Mouse (Mus musculus): ENCODE measurements around the gene Rnf213. TPM values are rescaled to one million over a fixed set of nuclear protein-coding genes. Genes with fewer than 3 reads are reported as not detected.

Gene Rnf213
- polyA plus RNA-seq, 1 experiment from 2014 or later = 12.5 TPM

- Histone ChIP-seq H3K27ac (ENCODE audit: low read depth) (no peak overlapping the region), H3K36me3 (ENCODE audit: insufficient read depth) (peaks cover 3% of the 10 kb centered on the region; the same call in 1 of the 2 replicates), H3K27me3 (ENCODE audit: insufficient read depth, low read length) (no peaks in the 10 kb centered on the region; the same call in 1 of the 2 replicates), H3K9ac (no peak overlapping the region), H3K4me1 (ENCODE audit: insufficient read depth) (peaks cover 8% of the 10 kb centered on the region; the same call in 1 of the 2 replicates), H3K4me3 (ENCODE audit: low read depth, low read length) (no peak overlapping the region), H3K4me2 (no peak overlapping the region), H3K9me3 (ENCODE audit: low read depth, low read length) (no peaks in the 10 kb centered on the region)
- no peak for TF ChIP-seq CTCF (IDR thresholded peaks at IDR 0.05; ENCODE audit: low read depth)
- no peak for DNase-seq
- ATAC-seq (ENCODE audit: insufficient read depth) = no peak
- WGBS = 26% methylated on average over 13 of the region's 13 CpGs
Observed at GRCm38 (mm10) chr11:119395931-119396330, 3.0 kb downstream of the Rnf213 start.

- Histone ChIP-seq H3K36me3 (ENCODE audit: insufficient read depth) (peaks cover 3% of the 10 kb centered on the region; the same call in 1 of the 2 replicates), H3K4me2 (no peak overlapping the region), H3K4me1 (ENCODE audit: insufficient read depth) (peaks cover 8% of the 10 kb centered on the region; the same call in 1 of the 2 replicates), H3K9me3 (ENCODE audit: low read depth, low read length) (no peaks in the 10 kb centered on the region), H3K27me3 (ENCODE audit: insufficient read depth, low read length) (no peaks in the 10 kb centered on the region; the same call in 1 of the 2 replicates), H3K27ac (ENCODE audit: low read depth) (no peak overlapping the region), H3K4me3 (ENCODE audit: low read depth, low read length) (no peak overlapping the region), H3K9ac (no peak overlapping the region)
- WGBS = 76% methylated on average over 7 of the region's 7 CpGs
- ATAC-seq (ENCODE audit: insufficient read depth) (no peak), DNase-seq (no peak)
- no peak for TF ChIP-seq CTCF (IDR thresholded peaks at IDR 0.05; ENCODE audit: low read depth)
Observed at GRCm38 (mm10) chr11:119396461-119396860, 3.6 kb downstream of the Rnf213 start.

GRCm38 (mm10) chr11:119402501-119403160, 9.7 kb downstream of the Rnf213 start:
- DNase-seq = no peak
- WGBS = 45% methylated on average over 11 of the region's 11 CpGs

GRCm38 (mm10) chr11:119404627-119405026, 11.7 kb downstream of the Rnf213 start:
- no peaks in the 10 kb centered on the region for H3K4me1 ChIP-seq (ENCODE audit: insufficient read depth)
- no peak overlapping the region for H3K27ac ChIP-seq (ENCODE audit: low read depth)
- 57% methylated on average over 5 of the region's 5 CpGs for WGBS
- H3K4me3 ChIP-seq (ENCODE audit: low read depth, low read length) = no peak overlapping the region
- DNase-seq (peak; percentile 68), ATAC-seq (ENCODE audit: insufficient read depth) (no peak)
- no peaks in the 10 kb centered on the region; the same call in 1 of the 2 replicates for H3K36me3 ChIP-seq (ENCODE audit: insufficient read depth)
- TF ChIP-seq CTCF (IDR thresholded peaks at IDR 0.05; ENCODE audit: low read depth) = peak; percentile 83
- H3K9ac ChIP-seq = no peak overlapping the region
- no peak overlapping the region for H3K4me2 ChIP-seq
- H3K9me3 ChIP-seq (ENCODE audit: low read depth, low read length) = no peaks in the 10 kb centered on the region
- no peaks in the 10 kb centered on the region for H3K27me3 ChIP-seq (ENCODE audit: insufficient read depth, low read length)

More at GRCm38 (mm10) chr11:119402501-119403160, 9.7 kb downstream of the Rnf213 start:
- H3K9me3 ChIP-seq (ENCODE audit: low read depth, low read length) = no peaks in the 10 kb centered on the region
- no peaks in the 10 kb centered on the region for H3K27me3 ChIP-seq (ENCODE audit: insufficient read depth, low read length)
- no peaks in the 10 kb centered on the region for H3K36me3 ChIP-seq (ENCODE audit: insufficient read depth)
- no peak overlapping the region for H3K4me3 ChIP-seq (ENCODE audit: low read depth, low read length)
- no peak overlapping the region for H3K9ac ChIP-seq
- no peak for TF ChIP-seq CTCF (IDR thresholded peaks at IDR 0.05; ENCODE audit: low read depth)
- no peaks in the 10 kb centered on the region for H3K4me1 ChIP-seq (ENCODE audit: insufficient read depth)
- H3K4me2 ChIP-seq = no peak overlapping the region
- no peak for ATAC-seq (ENCODE audit: insufficient read depth)
- no peak overlapping the region for H3K27ac ChIP-seq (ENCODE audit: low read depth)

- no peak overlapping the region for H3K4me2 ChIP-seq
- H3K27me3 ChIP-seq (ENCODE audit: insufficient read depth, low read length) = no peaks in the 10 kb centered on the region
- 87% methylated on average over 6 of the region's 6 CpGs for WGBS
- H3K9ac ChIP-seq = no peak overlapping the region
- peaks cover 11% of the 10 kb centered on the region; the same call in 1 of the 2 replicates for H3K36me3 ChIP-seq (ENCODE audit: insufficient read depth)
- no peak for TF ChIP-seq CTCF (IDR thresholded peaks at IDR 0.05; ENCODE audit: low read depth)
- H3K4me3 ChIP-seq (ENCODE audit: low read depth, low read length) = no peak overlapping the region
- DNase-seq (no peak), ATAC-seq (ENCODE audit: insufficient read depth) (no peak)
- H3K27ac ChIP-seq (ENCODE audit: low read depth) = no peak overlapping the region
- no peaks in the 10 kb centered on the region for H3K9me3 ChIP-seq (ENCODE audit: low read depth, low read length)
- H3K4me1 ChIP-seq (ENCODE audit: insufficient read depth) = no peaks in the 10 kb centered on the region
Observed at GRCm38 (mm10) chr11:119407381-119407780, 14.5 kb downstream of the Rnf213 start.

GRCm38 (mm10) chr11:119407977-119408376, 15.1 kb downstream of the Rnf213 start:
- H3K9ac ChIP-seq = no peak overlapping the region
- H3K27ac ChIP-seq (ENCODE audit: low read depth) = no peak overlapping the region
- 57% methylated on average over 5 of the region's 5 CpGs for WGBS
- DNase-seq = no peak
- H3K4me2 ChIP-seq = no peak overlapping the region
- no peak overlapping the region for H3K4me3 ChIP-seq (ENCODE audit: low read depth, low read length)
- no peak for TF ChIP-seq CTCF (IDR thresholded peaks at IDR 0.05; ENCODE audit: low read depth)
- H3K36me3 ChIP-seq (ENCODE audit: insufficient read depth) = peaks cover 11% of the 10 kb centered on the region; the same call in 1 of the 2 replicates
- H3K9me3 ChIP-seq (ENCODE audit: low read depth, low read length) = no peaks in the 10 kb centered on the region
- no peaks in the 10 kb centered on the region for H3K27me3 ChIP-seq (ENCODE audit: insufficient read depth, low read length)
- H3K4me1 ChIP-seq (ENCODE audit: insufficient read depth) = no peaks in the 10 kb centered on the region
- no peak for ATAC-seq (ENCODE audit: insufficient read depth)

GRCm38 (mm10) chr11:119419327-119420118, 26.6 kb downstream of the Rnf213 start:
- H3K9me3 ChIP-seq (ENCODE audit: low read depth, low read length) = no peaks in the 10 kb centered on the region
- DNase-seq (peak; percentile 29), ATAC-seq (ENCODE audit: insufficient read depth) (no peak)
- H3K4me3 ChIP-seq (ENCODE audit: low read depth, low read length) = no peak overlapping the region
- no peak overlapping the region; the same call in 1 of the 2 replicates for H3K4me2 ChIP-seq
- H3K9ac ChIP-seq = no peak overlapping the region
- peaks cover 40% of the 10 kb centered on the region for H3K36me3 ChIP-seq (ENCODE audit: insufficient read depth)
- no peaks in the 10 kb centered on the region; the same call in 1 of the 2 replicates for H3K4me1 ChIP-seq (ENCODE audit: insufficient read depth)
- peak overlapping the region; percentile 83 for H3K27ac ChIP-seq (ENCODE audit: low read depth)
- H3K27me3 ChIP-seq (ENCODE audit: insufficient read depth, low read length) = no peaks in the 10 kb centered on the region
- no peak for TF ChIP-seq CTCF (IDR thresholded peaks at IDR 0.05; ENCODE audit: low read depth)
- 35% methylated on average over 16 of the region's 16 CpGs for WGBS

All from lung, embryonic 14.5 days (tissue).